Mouse (Mus musculus): ENCODE measurements at regions not wholly inside any gene's neighbourhood (a gene's known extent, or its start where the extent isn't known, plus 50 kb on each side); places are given as distances from the start of the nearest gene placed in this dataset.
A peak's percentile ranks its signal among the peaks of the same experiment; 100 is the strongest.
"Not testable (repeated sequence)": the region's sequence is repeated elsewhere in the genome, so short reads cannot be mapped to it uniquely, and the experiment has no call there.

GRCm38 (mm10) chr11:23079936-23080794 is 72.8 kb downstream of the Fam161a start:
- peak overlapping the region; percentile 45; the same call in 1 of the 2 replicates for H3K27ac ChIP-seq (ENCODE audit: low read length)

DNA sequence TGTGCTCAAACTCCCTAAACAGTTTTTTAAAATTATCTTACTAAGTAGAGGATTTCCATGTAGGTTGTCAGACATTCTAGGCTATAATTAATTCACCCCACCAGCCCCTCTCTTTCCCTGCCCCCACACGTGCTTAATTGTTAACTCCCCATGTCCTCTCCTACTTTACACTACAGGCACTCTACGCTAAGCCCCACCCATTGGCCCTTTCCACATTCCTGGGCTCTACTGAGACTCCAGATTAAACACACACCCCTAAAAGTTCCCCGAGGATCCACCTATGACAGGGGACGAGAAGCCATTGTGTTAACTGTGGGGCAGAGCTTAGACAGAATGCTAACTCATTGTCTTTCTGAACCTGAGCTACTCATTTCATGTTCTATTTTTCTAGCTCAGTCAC is 74.3 kb downstream of the Fam161a start:
- H3K9me3 ChIP-seq (ENCODE audit: low read length), result no peaks in the 10 kb centered on the region
- H3K36me3 ChIP-seq (ENCODE audit: insufficient read depth, low read length), result no peaks in the 10 kb centered on the region
- no peak overlapping the region for H3K4me2 ChIP-seq (replicated peaks; ENCODE audit: low read depth, low read length)
- ATAC-seq (ENCODE audit: low FRiP score, low TSS enrichment), result peak; percentile 59; the same call in 1 of the 2 replicates
- no peak overlapping the region for H3K27ac ChIP-seq (ENCODE audit: low read length)
- no peaks in the 10 kb centered on the region for H3K27me3 ChIP-seq (ENCODE audit: insufficient read depth, low read length)
- WGBS, result 58% methylated on average over 4 of the region's 4 CpGs
- no peak overlapping the region for H3K9ac ChIP-seq (replicated peaks; ENCODE audit: low read length)
- H3K4me1 ChIP-seq (ENCODE audit: insufficient read depth, low read length), result peaks cover 10% of the 10 kb centered on the region
- H3K4me3 ChIP-seq (ENCODE audit: low read length), result no peak overlapping the region

More at GRCm38 (mm10) chr11:23079936-23080794, 72.8 kb downstream of the Fam161a start:
- no peaks in the 10 kb centered on the region for H3K36me3 ChIP-seq (ENCODE audit: insufficient read depth, low read length)
- H3K9ac ChIP-seq (replicated peaks; ENCODE audit: low read length), result no peak overlapping the region
- H3K4me1 ChIP-seq (ENCODE audit: insufficient read depth, low read length), result peaks cover 10% of the 10 kb centered on the region
- no peak; the same call in 1 of the 2 replicates for ATAC-seq (ENCODE audit: low FRiP score, low TSS enrichment)
- no peak overlapping the region for H3K4me3 ChIP-seq (ENCODE audit: low read length)
- WGBS, result 77% methylated on average over 3 of the region's 3 CpGs
- no peaks in the 10 kb centered on the region for H3K27me3 ChIP-seq (ENCODE audit: insufficient read depth, low read length)
- no peak overlapping the region for H3K4me2 ChIP-seq (replicated peaks; ENCODE audit: low read depth, low read length)
- H3K9me3 ChIP-seq (ENCODE audit: low read length), result no peaks in the 10 kb centered on the region

DNA sequence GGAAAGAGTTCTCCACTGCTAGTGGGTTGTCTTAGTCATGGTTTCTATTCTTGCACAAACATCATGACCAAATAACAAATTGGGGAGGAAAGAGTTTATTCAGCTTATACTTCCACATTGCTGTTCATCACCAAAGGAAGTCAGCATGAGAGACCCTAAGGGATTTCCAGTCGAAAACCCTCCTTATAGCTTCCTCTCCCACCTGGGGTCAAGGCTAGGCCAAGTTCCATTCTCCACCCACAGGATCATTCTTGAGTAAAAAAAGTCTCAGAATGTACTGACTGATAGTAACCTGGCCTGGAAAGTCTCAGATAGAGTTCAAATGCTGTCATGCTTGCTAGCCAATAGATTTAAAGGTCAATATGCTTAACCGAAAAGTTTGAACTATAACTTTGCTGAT is 76.5 kb downstream of the Fam161a start:
- H3K27ac ChIP-seq (ENCODE audit: low read length); H3K36me3 ChIP-seq (ENCODE audit: insufficient read depth, low read length); H3K4me2 ChIP-seq (replicated peaks; ENCODE audit: low read depth, low read length); ATAC-seq (ENCODE audit: low FRiP score, low TSS enrichment); H3K27me3 ChIP-seq (ENCODE audit: insufficient read depth, low read length); H3K9ac ChIP-seq (replicated peaks; ENCODE audit: low read length); H3K9me3 ChIP-seq (ENCODE audit: low read length); H3K4me3 ChIP-seq (ENCODE audit: low read length): not testable (repeated sequence)
- 71% methylated on average over 2 of the region's 2 CpGs for WGBS
- peaks cover 10% of the 10 kb centered on the region for H3K4me1 ChIP-seq (ENCODE audit: insufficient read depth, low read length)

GRCm38 (mm10) chr11:23095287-23095686 is 88.0 kb downstream of the Fam161a start:
- ATAC-seq (ENCODE audit: low FRiP score, low TSS enrichment), result no peak
- Histone ChIP-seq H3K4me3 (ENCODE audit: low read length) (no peak overlapping the region), H3K36me3 (ENCODE audit: insufficient read depth, low read length) (no peaks in the 10 kb centered on the region), H3K27me3 (ENCODE audit: insufficient read depth, low read length) (no peaks in the 10 kb centered on the region), H3K4me2 (replicated peaks; ENCODE audit: low read depth, low read length) (no peak overlapping the region), H3K4me1 (ENCODE audit: insufficient read depth, low read length) (no peaks in the 10 kb centered on the region), H3K9me3 (ENCODE audit: low read length) (peaks cover 11% of the 10 kb centered on the region; the same call in 1 of the 2 replicates), H3K27ac (ENCODE audit: low read length) (no peak overlapping the region), H3K9ac (replicated peaks; ENCODE audit: low read length) (no peak overlapping the region)
- 58% methylated on average over 5 of the region's 5 CpGs for whole genome bisulfite sequencing

DNA sequence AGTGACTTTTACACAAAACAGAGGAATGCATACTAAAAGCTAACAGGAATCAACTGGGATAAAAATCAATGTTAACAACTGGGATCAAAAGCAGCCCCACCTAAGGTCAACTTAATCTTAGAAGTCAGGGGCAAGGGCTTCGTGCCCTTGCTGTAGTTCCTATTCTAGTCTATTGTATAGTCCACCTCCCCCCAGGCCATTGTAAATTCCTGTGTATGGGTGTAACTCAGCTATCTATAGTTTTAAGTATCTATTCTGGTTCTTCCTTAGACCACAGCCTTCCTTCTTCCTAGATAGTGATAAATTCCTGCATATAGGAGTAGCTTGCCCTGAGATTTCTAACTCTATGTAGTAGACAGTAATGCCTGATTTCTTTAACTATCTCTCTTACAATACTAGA is 88.4 kb downstream of the Fam161a start:
- H3K4me2 ChIP-seq (replicated peaks; ENCODE audit: low read depth, low read length); H3K36me3 ChIP-seq (ENCODE audit: insufficient read depth, low read length); H3K4me1 ChIP-seq (ENCODE audit: insufficient read depth, low read length); H3K9ac ChIP-seq (replicated peaks; ENCODE audit: low read length); ATAC-seq (ENCODE audit: low FRiP score, low TSS enrichment); H3K4me3 ChIP-seq (ENCODE audit: low read length); H3K27ac ChIP-seq (ENCODE audit: low read length); H3K27me3 ChIP-seq (ENCODE audit: insufficient read depth, low read length): not testable (repeated sequence)
- H3K9me3 ChIP-seq (ENCODE audit: low read length), result peaks cover 11% of the 10 kb centered on the region; the same call in 1 of the 2 replicates
- WGBS, result 52% methylated on average over 1 of the region's 1 CpGs

GRCm38 (mm10) chr11:23096451-23097222 is 89.3 kb downstream of the Fam161a start:
- H3K4me1 ChIP-seq (ENCODE audit: insufficient read depth, low read length), result no peaks in the 10 kb centered on the region
- H3K9ac ChIP-seq (replicated peaks; ENCODE audit: low read length), result no peak overlapping the region
- no peak overlapping the region for H3K27ac ChIP-seq (ENCODE audit: low read length)
- no peaks in the 10 kb centered on the region for H3K36me3 ChIP-seq (ENCODE audit: insufficient read depth, low read length)
- no peaks in the 10 kb centered on the region for H3K27me3 ChIP-seq (ENCODE audit: insufficient read depth, low read length)
- no peak overlapping the region for H3K4me3 ChIP-seq (ENCODE audit: low read length)
- WGBS, result 53% methylated on average over 2 of the region's 2 CpGs
- no peak overlapping the region for H3K4me2 ChIP-seq (replicated peaks; ENCODE audit: low read depth, low read length)
- H3K9me3 ChIP-seq (ENCODE audit: low read length), result peaks cover 11% of the 10 kb centered on the region; the same call in 1 of the 2 replicates
- no peak for ATAC-seq (ENCODE audit: low FRiP score, low TSS enrichment)

- no peak overlapping the region for H3K27ac ChIP-seq (ENCODE audit: low read length)
- ATAC-seq (ENCODE audit: low FRiP score, low TSS enrichment), result no peak
- H3K4me3 ChIP-seq (ENCODE audit: low read length), result no peak overlapping the region
- no peaks in the 10 kb centered on the region for H3K4me1 ChIP-seq (ENCODE audit: insufficient read depth, low read length)
- H3K9me3 ChIP-seq (ENCODE audit: low read length), result peaks cover 14% of the 10 kb centered on the region; the same call in 1 of the 2 replicates
- H3K4me2 ChIP-seq (replicated peaks; ENCODE audit: low read depth, low read length), result no peak overlapping the region
- WGBS, result 79% methylated on average over 2 of the region's 2 CpGs
- no peaks in the 10 kb centered on the region for H3K36me3 ChIP-seq (ENCODE audit: insufficient read depth, low read length)
- H3K9ac ChIP-seq (replicated peaks; ENCODE audit: low read length), result no peak overlapping the region
- no peaks in the 10 kb centered on the region for H3K27me3 ChIP-seq (ENCODE audit: insufficient read depth, low read length)
These were observed 89.8 kb downstream of the Fam161a start for GRCm38 (mm10) chr11:23097223-23097490.

DNA sequence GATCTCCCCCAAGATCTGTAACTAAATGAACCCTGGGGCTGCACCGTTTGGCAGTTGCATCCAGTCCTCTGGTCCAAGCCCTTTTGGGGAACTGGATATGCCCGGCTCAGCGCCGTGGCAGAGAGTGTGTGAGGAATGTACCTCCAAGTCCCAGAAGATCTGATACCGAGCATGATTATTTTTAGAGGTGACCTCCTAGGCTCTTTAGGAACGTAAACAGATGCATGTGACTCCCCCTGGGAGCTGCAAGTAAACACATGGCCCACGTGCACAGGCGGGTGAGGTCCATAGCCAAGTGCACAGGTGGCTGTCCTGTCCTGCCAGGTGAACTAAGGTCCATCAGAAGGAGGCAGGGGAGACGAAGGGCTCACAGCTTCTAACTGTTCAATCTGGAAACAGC is 107.3 kb downstream of the Fam161a start:
- H3K27ac ChIP-seq (ENCODE audit: low read length), result no peak overlapping the region
- WGBS, result 72% methylated on average over 9 of the region's 9 CpGs
- no peak overlapping the region for H3K4me3 ChIP-seq (ENCODE audit: low read length)

DNA sequence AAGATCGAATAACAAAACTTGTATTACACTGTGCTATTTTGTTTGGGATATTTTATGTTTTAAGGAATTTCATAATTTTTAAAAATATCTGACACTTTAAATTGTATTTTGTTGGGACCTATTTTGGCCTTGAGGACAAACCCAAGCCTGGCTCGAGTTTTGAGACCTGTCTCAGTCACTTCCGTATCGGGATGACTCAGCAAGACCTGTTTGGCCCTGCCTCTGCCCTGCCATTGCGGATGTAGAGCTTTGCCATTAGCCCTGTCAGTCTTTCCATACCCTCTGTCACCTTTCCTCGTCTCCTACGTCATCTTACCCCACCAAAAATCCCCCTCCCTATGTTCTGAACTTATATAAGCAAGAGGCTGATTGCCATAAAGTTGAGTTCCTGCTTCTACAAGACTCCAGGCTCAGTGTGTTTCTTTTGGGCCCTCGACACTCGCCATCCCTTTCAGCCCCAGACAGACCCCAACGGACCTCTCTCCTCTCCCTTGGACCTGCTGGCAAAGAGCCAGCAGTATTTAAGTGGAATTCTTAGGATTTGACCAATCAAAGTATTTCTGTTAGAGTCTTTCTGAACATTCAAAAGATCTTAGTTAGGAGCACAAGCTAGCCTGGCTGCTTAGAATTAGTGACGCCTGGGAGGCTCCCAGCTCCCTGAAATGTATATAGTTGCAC is 113.3 kb downstream of the Fam161a start:
- Histone ChIP-seq H3K27ac (ENCODE audit: low read length) (no peak overlapping the region), H3K36me3 (ENCODE audit: insufficient read depth, low read length) (no peaks in the 10 kb centered on the region), H3K27me3 (ENCODE audit: insufficient read depth, low read length) (no peaks in the 10 kb centered on the region), H3K4me2 (replicated peaks; ENCODE audit: low read depth, low read length) (no peak overlapping the region), H3K9me3 (ENCODE audit: low read length) (no peaks in the 10 kb centered on the region), H3K9ac (replicated peaks; ENCODE audit: low read length) (no peak overlapping the region), H3K4me1 (ENCODE audit: insufficient read depth, low read length) (no peaks in the 10 kb centered on the region; the same call in 1 of the 2 replicates), H3K4me3 (ENCODE audit: low read length) (no peak overlapping the region)
- 80% methylated on average over 11 of the region's 11 CpGs for WGBS
- no peak for ATAC-seq (ENCODE audit: low FRiP score, low TSS enrichment)

More for the DNA sequence above, 107.3 kb downstream of the Fam161a start:
- no peak for ATAC-seq (ENCODE audit: low FRiP score, low TSS enrichment)
- Histone ChIP-seq H3K9me3 (ENCODE audit: low read length) (peaks cover 8% of the 10 kb centered on the region; the same call in 1 of the 2 replicates), H3K4me2 (replicated peaks; ENCODE audit: low read depth, low read length) (no peak overlapping the region), H3K27me3 (ENCODE audit: insufficient read depth, low read length) (no peaks in the 10 kb centered on the region), H3K4me1 (ENCODE audit: insufficient read depth, low read length) (no peaks in the 10 kb centered on the region), H3K36me3 (ENCODE audit: insufficient read depth, low read length) (no peaks in the 10 kb centered on the region), H3K9ac (replicated peaks; ENCODE audit: low read length) (no peak overlapping the region)
